Mouse (Mus musculus): ENCODE results near the gene Rbfox3.

DNA sequence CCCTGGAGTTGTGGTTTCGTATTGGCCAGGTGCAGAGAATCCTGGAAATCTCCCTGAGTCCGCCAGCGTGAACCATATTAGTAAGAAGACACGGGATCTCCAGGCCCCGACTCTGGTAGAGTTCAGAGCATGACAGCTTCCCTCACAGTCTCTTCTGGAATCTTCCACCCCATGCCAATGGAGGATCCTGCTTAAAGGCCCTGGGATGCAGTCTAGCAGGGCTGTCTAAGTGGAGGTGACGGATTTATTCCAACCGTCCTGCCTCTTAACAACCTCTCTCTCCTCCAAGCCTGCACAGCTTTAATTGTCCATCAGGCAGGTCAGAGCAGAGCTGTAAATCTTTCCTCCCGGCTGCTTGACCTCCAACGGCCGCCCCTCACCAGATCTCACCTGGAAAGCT lies 13.2 kb downstream of the Rbfox3 start:
- TF ChIP-seq POLR2A (IDR thresholded peaks at IDR 0.05; ENCODE audit: insufficient read length, low read depth): no peak
- no peak for TF ChIP-seq E2F4 (IDR thresholded peaks at IDR 0.05; ENCODE audit: insufficient read depth)
- TF ChIP-seq TCF3 (IDR thresholded peaks at IDR 0.05; ENCODE audit: insufficient read length, low read depth): no peak
- TF ChIP-seq USF1 (IDR thresholded peaks at IDR 0.05; ENCODE audit: low read depth): no peak

Data from myocyte (in vitro differentiated cells).